In the genomic region with DNA sequence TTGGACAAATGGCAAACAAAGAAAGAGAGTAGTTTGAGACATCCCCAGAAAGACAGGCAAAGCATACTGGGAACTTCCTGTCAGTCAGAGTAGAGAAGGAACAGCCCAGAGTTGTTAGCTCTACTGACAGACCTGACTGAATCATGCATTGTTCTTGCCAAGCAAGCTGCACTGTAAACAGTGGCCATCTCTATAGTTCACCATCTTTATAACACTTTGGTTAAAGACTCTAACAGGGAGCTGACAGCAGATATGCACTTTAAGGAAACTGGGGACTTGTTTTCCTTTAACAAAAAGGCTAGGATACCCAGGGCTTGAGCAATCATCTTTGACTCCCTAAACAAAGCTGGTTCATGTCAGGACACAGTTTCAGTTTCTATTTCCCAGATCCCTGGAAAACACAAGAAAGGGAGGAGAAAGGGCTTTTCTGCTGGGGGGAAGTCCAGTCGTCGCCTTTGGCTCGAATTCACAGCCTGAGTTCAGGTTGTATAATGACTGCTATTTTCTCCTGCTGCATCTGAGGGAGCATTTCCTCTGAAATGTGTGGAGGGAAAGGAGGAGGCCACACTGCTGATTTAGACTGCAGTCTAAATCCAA, we compare ENCODE assay signal across 8 mouse cellular contexts. TPM values are rescaled to one million over a fixed set of nuclear protein-coding genes. Genes with fewer than 3 reads are reported as not detected.
DNase-seq lines count a peak whose midpoint lies in the region; ATAC-seq and TF ChIP-seq lines count a peak whose summit lies in the region.

Gene Gbp3 (plus strand): TSS at position 395 of the 597 bp plus-strand sequence.

- no peak within 1 kb of the TSS; the same call in 1 of the 2 replicates for H3K27ac ChIP-seq in intestine, embryonic 14.5 days (ENCODE audit: low read depth)
- peak within 1 kb of the TSS; percentile 71 for H3K27ac ChIP-seq in liver, postnatal 0 days (ENCODE audit: low read depth)
- H3K27ac ChIP-seq in neural tube, embryonic 15.5 days (replicated peaks): no peak within 1 kb of the TSS

- peak within 1 kb of the TSS; percentile 31 for H3K4me3 ChIP-seq in intestine, embryonic 14.5 days (ENCODE audit: low read depth, low read length)
- peak within 1 kb of the TSS; percentile 43 for H3K4me3 ChIP-seq in liver, postnatal 0 days (ENCODE audit: low read depth, low read length)
- H3K4me3 ChIP-seq in neural tube, embryonic 15.5 days (replicated peaks): peak within 1 kb of the TSS; percentile 26

- peak within 1 kb of the TSS; percentile 48 for H3K4me2 ChIP-seq in intestine, embryonic 14.5 days (ENCODE audit: low read length)
- H3K4me2 ChIP-seq in liver, postnatal 0 days (ENCODE audit: low read depth, low read length): peak within 1 kb of the TSS; percentile 65
- H3K4me2 ChIP-seq in neural tube, embryonic 15.5 days: peak within 1 kb of the TSS; percentile 43

- no peaks in the 10 kb centered on the region for H3K36me3 ChIP-seq in intestine, embryonic 14.5 days (ENCODE audit: control insufficient read depth, insufficient read depth, low read length)
- no peaks in the 10 kb centered on the region for H3K36me3 ChIP-seq in liver, postnatal 0 days (replicated peaks; ENCODE audit: insufficient read depth, low read length)
- H3K36me3 ChIP-seq in neural tube, embryonic 15.5 days: no peaks in the 10 kb centered on the region

- TF ChIP-seq EP300 in liver, postnatal 0 days (IDR thresholded peaks at IDR 0.05; ENCODE audit: low read depth): no peak

- no peak for ATAC-seq in intestine, embryonic 14.5 days (replicated peaks; ENCODE audit: low FRiP score, low TSS enrichment, low read depth)
- ATAC-seq in liver, postnatal 0 days: peak; percentile 22; the same call in 1 of the 2 replicates
- ATAC-seq in neural tube, embryonic 15.5 days (ENCODE audit: low FRiP score): no peak

- TF ChIP-seq CTCF in liver, postnatal 0 days (IDR thresholded peaks at IDR 0.05; ENCODE audit: low read depth): no peak

- no peaks in the 10 kb centered on the region for H3K9me3 ChIP-seq in intestine, embryonic 14.5 days (ENCODE audit: control insufficient read depth, low read length)
- no peaks in the 10 kb centered on the region for H3K9me3 ChIP-seq in liver, postnatal 0 days (ENCODE audit: low read length)
- H3K9me3 ChIP-seq in neural tube, embryonic 15.5 days (replicated peaks): no peaks in the 10 kb centered on the region

- peak; percentile 44 for DNase-seq in gastrocnemius, adult 18-20 months (ENCODE audit: low spot score)
- DNase-seq in gastrocnemius, adult 8-10 months (ENCODE audit: low spot score in 2 of 2): no peak
- DNase-seq in adipocyte (ENCODE audit: low spot score): peak; percentile 96
- no peak for DNase-seq in gonadal fat pad, adult 2 months (ENCODE audit: low read depth)
- peak; percentile 54 for DNase-seq in intestine, embryonic 14.5 days (ENCODE audit: low spot score)
- no peak for DNase-seq in liver, postnatal 0 days
- no peak for DNase-seq in ovary, adult 18-20 months (ENCODE audit: low spot score)

- 21% methylated on average over 3 of the region's 3 CpGs for WGBS in intestine, embryonic 14.5 days
- 22% methylated on average over 3 of the region's 3 CpGs for WGBS in liver, postnatal 0 days (ENCODE audit: insufficient replicate concordance)
- WGBS in neural tube, embryonic 15.5 days: 31% methylated on average over 3 of the region's 3 CpGs

- no peaks in the 10 kb centered on the region for H3K27me3 ChIP-seq in intestine, embryonic 14.5 days (replicated peaks; ENCODE audit: control insufficient read depth, insufficient read depth, low read length)
- H3K27me3 ChIP-seq in liver, postnatal 0 days (ENCODE audit: insufficient read depth, low read length): no peaks in the 10 kb centered on the region
- H3K27me3 ChIP-seq in neural tube, embryonic 15.5 days (replicated peaks): no peaks in the 10 kb centered on the region

- H3K4me1 ChIP-seq in intestine, embryonic 14.5 days (replicated peaks; ENCODE audit: control insufficient read depth, insufficient read depth, low read length): no peaks in the 10 kb centered on the region
- 0 out of 2 replicates have a peak, but pooled peaks cover 3% of the 10 kb centered on the region for H3K4me1 ChIP-seq in liver, postnatal 0 days (ENCODE audit: insufficient read depth)
- no peaks in the 10 kb centered on the region for H3K4me1 ChIP-seq in neural tube, embryonic 15.5 days

- peak within 1 kb of the TSS; percentile 17; the same call in 1 of the 2 replicates for H3K9ac ChIP-seq in intestine, embryonic 14.5 days (ENCODE audit: low read length)
- peak within 1 kb of the TSS; percentile 16; the same call in 1 of the 2 replicates for H3K9ac ChIP-seq in liver, postnatal 0 days (replicated peaks)
- H3K9ac ChIP-seq in neural tube, embryonic 15.5 days (replicated peaks): no peak within 1 kb of the TSS

RNA-seq across cellular contexts. Expression of gene Gbp3, which starts in this region (rescaled TPM):
- total RNA-seq in gastrocnemius, adult 18-20 months (2021): 1 to 10 TPM; 1.6 to 4.3 TPM
- 1 to 10 TPM; 2.2 to 3.3 (median 2.6) TPM for total RNA-seq in gastrocnemius, adult 8-10 months (2022)
- polyA plus RNA-seq in gonadal fat pad, adult 2 months (2012; rRNA removed): 16.8 and 22.7 TPM in 2 replicates
- polyA plus RNA-seq in intestine, embryonic 14.5 days (2014; fragmentation: Nextera tagmentation; extraction: Ambion mirVana): 1.8 and 2.0 TPM in 2 replicates
- polyA plus RNA-seq in liver, postnatal 0 days (2015; fragmentation: Nextera tagmentation; extraction: Ambion mirVana): 3.6 and 4.0 TPM in 2 replicates
- polyA plus RNA-seq in neural tube, embryonic 15.5 days (2015; fragmentation: Nextera tagmentation; extraction: Ambion mirVana): 1.3 and 3.8 TPM in 2 replicates

Comparison
In these comparisons a context has a peak if more than half of its experiments do, and no peak if none do; other contexts are left out.
1. DNase-seq: peak in gastrocnemius, adult 18-20 months (single experiment), adipocyte (single experiment) and intestine, embryonic 14.5 days (single experiment); none in gastrocnemius, adult 8-10 months (0 of 2), gonadal fat pad, adult 2 months (single experiment), liver, postnatal 0 days (single experiment) and ovary, adult 18-20 months (single experiment).
2. Peak in every context shown above with its lines, with median percentiles within 50 percentile points of each other: H3K4me2 ChIP-seq and H3K4me3 ChIP-seq.